Mouse (Mus musculus): ENCODE data around the gene Srgap2. TPM values are rescaled to one million over a fixed set of nuclear protein-coding genes. Genes with fewer than 3 reads are reported as not detected.

The Srgap2 gene
- polyA plus RNA-seq, 1 experiment, result 0.38 TPM

GRCm38 (mm10) chr1:131378081-131378913 is 148.9 kb downstream of the Srgap2 start:
- H3K9me3 ChIP-seq (ENCODE audit: control insufficient read depth, low read length), result peaks cover 6% of the 10 kb centered on the region; the same call in 1 of the 2 replicates
- peaks cover 3% of the 10 kb centered on the region; the same call in 1 of the 2 replicates for H3K4me1 ChIP-seq (ENCODE audit: control insufficient read depth)
- peaks cover 7% of the 10 kb centered on the region for H3K36me3 ChIP-seq (ENCODE audit: control insufficient read depth)
- no peaks in the 10 kb centered on the region for H3K27me3 ChIP-seq (ENCODE audit: control insufficient read depth)
- TF ChIP-seq TAL1 (IDR thresholded peaks at IDR 0.05; ENCODE audit: low read length) (no peak), GATA1 (IDR thresholded peaks at IDR 0.05; ENCODE audit: low read length) (no peak)
- no peak overlapping the region for H3K4me3 ChIP-seq (replicated peaks)

DNA sequence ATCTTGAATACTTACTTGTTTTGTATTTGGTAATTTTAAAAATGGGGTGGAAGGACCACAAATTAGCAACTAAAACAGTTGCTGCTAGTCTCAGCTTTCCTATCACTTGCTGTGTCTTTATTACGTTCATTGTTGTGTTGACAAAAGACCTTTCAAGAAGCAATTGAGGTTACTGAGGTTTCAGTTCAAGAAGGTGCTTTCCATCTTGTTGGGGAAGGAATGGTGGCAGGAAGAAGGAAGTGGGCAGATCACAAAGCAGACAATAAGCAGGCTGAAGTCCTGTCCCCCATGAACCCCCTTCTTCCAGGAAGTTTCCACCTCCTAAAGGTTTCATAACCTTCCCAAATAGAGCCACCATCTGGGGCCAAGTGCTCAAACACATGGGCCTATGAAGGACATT is 161.3 kb downstream of the Srgap2 start:
- no peaks in the 10 kb centered on the region for H3K4me1 ChIP-seq (ENCODE audit: control insufficient read depth)
- H3K4me3 ChIP-seq (replicated peaks), result no peak overlapping the region
- H3K27me3 ChIP-seq (ENCODE audit: control insufficient read depth), result no peaks in the 10 kb centered on the region
- no peak for TF ChIP-seq GATA1 (IDR thresholded peaks at IDR 0.05; ENCODE audit: low read length)
- TF ChIP-seq TAL1 (IDR thresholded peaks at IDR 0.05; ENCODE audit: low read length), result no peak
- no peaks in the 10 kb centered on the region for H3K9me3 ChIP-seq (ENCODE audit: control insufficient read depth, low read length)
- H3K36me3 ChIP-seq (ENCODE audit: control insufficient read depth), result peaks cover 2% of the 10 kb centered on the region; the same call in 1 of the 2 replicates

- H3K36me3 ChIP-seq (ENCODE audit: control insufficient read depth), result peaks cover 2% of the 10 kb centered on the region; the same call in 1 of the 2 replicates
- H3K9me3 ChIP-seq (ENCODE audit: control insufficient read depth, low read length), result no peaks in the 10 kb centered on the region
- TF ChIP-seq TAL1 (IDR thresholded peaks at IDR 0.05; ENCODE audit: low read length) (no peak), GATA1 (IDR thresholded peaks at IDR 0.05; ENCODE audit: low read length) (no peak)
- H3K27me3 ChIP-seq (ENCODE audit: control insufficient read depth), result no peaks in the 10 kb centered on the region
- H3K4me1 ChIP-seq (ENCODE audit: control insufficient read depth), result peaks cover 4% of the 10 kb centered on the region
- H3K4me3 ChIP-seq (replicated peaks), result no peak overlapping the region
These were observed 162.7 kb downstream of the Srgap2 start for GRCm38 (mm10) chr1:131364432-131364831.

GRCm38 (mm10) chr1:131363887-131364286 is 163.3 kb downstream of the Srgap2 start:
- Histone ChIP-seq H3K4me1 (ENCODE audit: control insufficient read depth) (peaks cover 4% of the 10 kb centered on the region), H3K36me3 (ENCODE audit: control insufficient read depth) (peaks cover 2% of the 10 kb centered on the region; the same call in 1 of the 2 replicates), H3K4me3 (replicated peaks) (no peak overlapping the region), H3K9me3 (ENCODE audit: control insufficient read depth, low read length) (no peaks in the 10 kb centered on the region), H3K27me3 (ENCODE audit: control insufficient read depth) (no peaks in the 10 kb centered on the region)
- TF ChIP-seq TAL1 (IDR thresholded peaks at IDR 0.05; ENCODE audit: low read length) (no peak), GATA1 (IDR thresholded peaks at IDR 0.05; ENCODE audit: low read length) (no peak)

DNA sequence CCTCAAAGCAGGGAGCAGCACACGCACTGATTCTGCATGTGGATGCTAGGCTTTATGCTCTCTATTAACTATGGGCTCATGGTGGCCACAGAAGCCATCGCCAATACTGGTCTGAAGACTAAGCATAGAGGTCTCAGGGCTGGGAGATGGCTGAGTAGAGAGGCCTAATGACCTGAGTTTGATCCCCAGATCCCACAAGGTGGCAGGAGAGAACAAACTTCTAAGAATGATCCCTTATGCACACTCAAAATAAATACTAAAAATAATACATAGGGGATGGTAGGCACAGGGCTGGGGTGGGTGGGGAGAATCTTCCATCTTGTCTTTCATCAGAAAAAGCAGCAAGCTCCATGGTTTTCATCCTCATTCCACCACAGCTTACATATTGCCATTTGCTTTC is 165.1 kb downstream of the Srgap2 start:
- H3K27me3 ChIP-seq (ENCODE audit: control insufficient read depth), result no peaks in the 10 kb centered on the region
- peaks cover 8% of the 10 kb centered on the region for H3K4me1 ChIP-seq (ENCODE audit: control insufficient read depth)
- H3K9me3 ChIP-seq (ENCODE audit: control insufficient read depth, low read length), result no peaks in the 10 kb centered on the region
- TF ChIP-seq GATA1 (IDR thresholded peaks at IDR 0.05; ENCODE audit: low read length), result no peak
- TF ChIP-seq TAL1 (IDR thresholded peaks at IDR 0.05; ENCODE audit: low read length), result no peak
- no peak overlapping the region for H3K4me3 ChIP-seq (replicated peaks)
- H3K36me3 ChIP-seq (ENCODE audit: control insufficient read depth), result peaks cover 2% of the 10 kb centered on the region; the same call in 1 of the 2 replicates

DNA sequence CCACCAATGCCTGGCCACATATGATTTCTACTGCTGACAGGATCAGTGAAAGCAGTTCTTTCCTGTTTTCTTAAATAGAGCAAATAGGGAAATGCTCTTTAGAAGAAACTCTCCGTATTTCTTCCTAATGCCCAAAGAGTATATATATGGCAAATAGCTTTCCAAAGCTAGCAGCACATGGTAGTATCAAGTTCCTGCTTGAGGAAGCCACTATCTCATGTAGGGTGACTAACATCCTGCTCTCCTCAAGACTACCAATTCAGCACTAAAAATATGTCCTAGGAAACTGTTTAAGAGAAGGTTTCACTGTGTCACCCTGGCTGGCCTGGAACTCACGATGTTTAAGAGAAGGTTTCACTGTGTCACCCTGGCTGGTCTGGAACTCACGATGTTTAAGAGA is 166.4 kb downstream of the Srgap2 start:
- Histone ChIP-seq H3K4me3 (replicated peaks) (no peak overlapping the region), H3K4me1 (ENCODE audit: control insufficient read depth) (peaks cover 8% of the 10 kb centered on the region), H3K36me3 (ENCODE audit: control insufficient read depth) (peaks cover 8% of the 10 kb centered on the region), H3K27me3 (ENCODE audit: control insufficient read depth) (no peaks in the 10 kb centered on the region), H3K9me3 (ENCODE audit: control insufficient read depth, low read length) (no peaks in the 10 kb centered on the region)
- no peak for TF ChIP-seq GATA1 (IDR thresholded peaks at IDR 0.05; ENCODE audit: low read length)
- TF ChIP-seq TAL1 (IDR thresholded peaks at IDR 0.05; ENCODE audit: low read length), result no peak

- Histone ChIP-seq H3K4me1 (ENCODE audit: control insufficient read depth) (peaks cover 8% of the 10 kb centered on the region), H3K9me3 (ENCODE audit: control insufficient read depth, low read length) (no peaks in the 10 kb centered on the region), H3K27me3 (ENCODE audit: control insufficient read depth) (no peaks in the 10 kb centered on the region), H3K36me3 (ENCODE audit: control insufficient read depth) (peaks cover 18% of the 10 kb centered on the region), H3K4me3 (replicated peaks) (no peak overlapping the region)
- TF ChIP-seq GATA1 (IDR thresholded peaks at IDR 0.05; ENCODE audit: low read length) (no peak), TAL1 (IDR thresholded peaks at IDR 0.05; ENCODE audit: low read length) (no peak)
These were observed 167.5 kb downstream of the Srgap2 start for GRCm38 (mm10) chr1:131359609-131360008.

DNA sequence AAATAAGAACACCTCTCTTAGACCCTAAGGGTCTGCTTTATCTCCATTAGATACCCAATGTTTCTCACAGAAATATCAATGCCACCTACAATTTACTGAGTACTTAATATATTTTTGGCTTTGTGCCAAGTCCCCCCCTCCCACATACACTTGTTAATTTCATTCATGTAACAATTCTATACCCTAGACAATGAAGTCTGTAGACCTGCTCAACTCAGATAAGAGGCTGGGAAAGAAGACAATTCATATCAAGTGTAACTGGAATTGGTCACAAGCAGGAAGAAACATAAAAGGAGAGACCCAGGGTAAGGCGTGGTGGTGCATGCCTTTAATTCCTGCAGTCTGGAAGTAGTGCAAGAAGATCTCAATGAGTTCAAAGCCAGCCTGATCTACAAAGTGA is 169.9 kb downstream of the Srgap2 start:
- peaks cover 8% of the 10 kb centered on the region for H3K4me1 ChIP-seq (ENCODE audit: control insufficient read depth)
- H3K4me3 ChIP-seq (replicated peaks), result no peak overlapping the region
- TF ChIP-seq GATA1 (IDR thresholded peaks at IDR 0.05; ENCODE audit: low read length) (no peak), TAL1 (IDR thresholded peaks at IDR 0.05; ENCODE audit: low read length) (no peak)
- H3K9me3 ChIP-seq (ENCODE audit: control insufficient read depth, low read length), result no peaks in the 10 kb centered on the region
- H3K27me3 ChIP-seq (ENCODE audit: control insufficient read depth), result no peaks in the 10 kb centered on the region
- peaks cover 19% of the 10 kb centered on the region for H3K36me3 ChIP-seq (ENCODE audit: control insufficient read depth)

DNA sequence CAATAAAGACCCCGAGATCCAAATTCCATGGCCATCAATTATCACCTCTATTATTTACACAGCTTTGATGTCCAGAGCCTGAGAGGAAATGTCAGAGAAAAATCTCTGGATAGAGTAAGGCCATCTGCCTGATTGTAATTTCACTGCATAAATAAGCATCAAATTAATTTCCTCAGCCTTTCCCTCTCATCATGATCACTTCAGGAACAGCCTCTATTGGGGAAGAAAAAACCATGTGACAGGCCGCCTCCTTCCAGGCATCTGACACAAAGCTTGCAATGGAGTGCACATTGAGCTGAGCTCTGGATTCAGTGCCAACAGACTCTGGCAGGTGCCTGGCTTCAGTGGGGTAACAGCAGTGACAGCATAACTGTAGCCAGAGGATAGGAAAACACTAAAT is 175.7 kb downstream of the Srgap2 start:
- Histone ChIP-seq H3K9me3 (ENCODE audit: control insufficient read depth, low read length) (no peaks in the 10 kb centered on the region), H3K4me1 (ENCODE audit: control insufficient read depth) (no peaks in the 10 kb centered on the region), H3K4me3 (replicated peaks) (no peak overlapping the region), H3K27me3 (ENCODE audit: control insufficient read depth) (no peaks in the 10 kb centered on the region), H3K36me3 (ENCODE audit: control insufficient read depth) (peaks cover 30% of the 10 kb centered on the region)
- TF ChIP-seq GATA1 (IDR thresholded peaks at IDR 0.05; ENCODE audit: low read length), result no peak
- TF ChIP-seq TAL1 (IDR thresholded peaks at IDR 0.05; ENCODE audit: low read length), result no peak

Data from erythroblast, embryonic 14.5 days (primary cell).